Mouse (Mus musculus) bone marrow macrophage, adult 2 months (primary cell): ENCODE results near the gene Ifrd2. TPM values are rescaled to one million over a fixed set of nuclear protein-coding genes. Genes with fewer than 3 reads are reported as not detected.

ENCODE experiments used
- H3K27ac ChIP-seq: 2 replicates; pipeline ENCODE4 v1.5.1; 2012; ENCODE audit warnings: low read depth, low read length; ENCODE audit not compliant: insufficient read depth
- H3K4me1 ChIP-seq: 2 replicates; pipeline ENCODE4 v1.6.1; 2012; ENCODE audit warnings: low read length; ENCODE audit not compliant: control insufficient read depth, insufficient read depth
- H3K4me3 ChIP-seq: 2 replicates; pipeline ENCODE4 v1.5.1; 2012; ENCODE audit warnings: mild to moderate bottlenecking, low read length, moderate library complexity; ENCODE audit not compliant: insufficient read depth
- CTCF ChIP-seq: IDR thresholded peaks from 2 replicates; pipeline ENCODE4 v1.5.1; 2012; ENCODE audit warnings: low read depth, mild to moderate bottlenecking, low read length, moderate library complexity
- POLR2A ChIP-seq: IDR thresholded peaks from 2 replicates; pipeline ENCODE4 v1.6.1; 2012; ENCODE audit warnings: mild to moderate bottlenecking, low read depth, low read length, borderline replicate concordance
- polyA plus RNA-seq: library from polyadenylated mRNA; stranded (reverse); fragments of >200 nt; gene quantifications from 2 replicates; pipeline ENCODE4 v1.2.4, GENCODE M21; 2012; ENCODE audit not compliant: missing spikeins, insufficient read depth, insufficient read length

Gene Ifrd2
- polyA plus RNA-seq, 1 experiment = 8.6 TPM

DNA sequence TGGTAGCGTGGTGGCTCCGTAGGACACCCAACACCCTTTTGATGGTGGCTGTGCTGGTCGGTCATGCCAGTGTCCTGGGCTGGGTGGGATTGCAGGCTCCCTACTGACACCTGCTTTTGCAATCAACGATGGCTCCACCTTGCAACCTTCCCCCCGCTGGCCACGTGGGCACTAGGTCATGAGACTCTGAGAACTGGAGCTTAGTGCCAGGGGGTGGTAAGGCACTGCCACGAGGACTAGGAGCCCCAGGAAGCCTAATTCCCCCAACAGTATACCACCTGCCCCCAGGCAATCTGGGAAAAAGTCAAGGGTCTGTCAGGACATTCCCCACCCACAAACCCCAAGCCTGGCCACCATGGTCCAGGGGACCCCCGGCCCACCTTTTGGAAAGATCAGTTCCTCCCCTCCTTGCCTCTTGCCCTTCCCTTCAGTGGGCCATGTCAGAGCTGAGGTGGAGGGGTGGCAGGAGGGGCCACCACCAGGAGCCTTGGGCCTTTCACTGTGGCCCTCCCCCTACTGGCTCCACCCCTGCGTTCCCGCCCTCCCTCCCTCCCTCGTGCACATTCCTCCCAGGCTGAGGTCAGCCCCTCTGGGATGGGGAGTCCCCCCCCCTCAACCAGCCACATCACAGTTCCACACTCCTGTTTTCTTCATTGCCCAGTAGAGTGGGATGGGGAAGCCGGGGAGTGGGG lies 21.4 kb downstream of the Ifrd2 start, which contains the start of gene Sema3b:
Gene Sema3b, minus strand, starts transcription at position 489 of the 692 bp plus-strand sequence.
- H3K4me3 ChIP-seq = no peak within 1 kb of the TSS
- no peak for TF ChIP-seq CTCF
- TF ChIP-seq POLR2A = no peak
- H3K4me1 ChIP-seq = peaks cover 25% of the 10 kb centered on the region
- no peak within 1 kb of the TSS for H3K27ac ChIP-seq

DNA sequence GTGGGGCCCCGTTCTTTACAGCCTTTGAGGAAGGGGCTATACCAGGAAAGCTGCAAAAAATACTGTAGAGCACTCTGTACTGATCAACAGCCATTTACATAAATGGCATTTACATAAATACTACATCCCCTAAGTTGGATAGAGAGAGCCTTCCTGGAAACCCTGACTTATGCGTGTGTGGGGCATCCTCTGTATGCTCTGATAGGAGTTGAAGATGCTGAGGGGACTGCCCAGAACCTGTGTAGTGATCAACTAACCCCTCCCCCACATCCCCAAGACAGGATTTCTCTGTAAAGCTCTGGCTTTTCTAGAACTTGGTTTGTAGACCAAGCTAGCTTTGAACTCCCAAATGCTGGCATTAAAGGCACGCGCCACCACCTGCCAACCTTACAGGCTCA lies 22.0 kb downstream of the Ifrd2 start:
- H3K27ac ChIP-seq = no peak overlapping the region
- no peak overlapping the region for H3K4me3 ChIP-seq
- peaks cover 25% of the 10 kb centered on the region for H3K4me1 ChIP-seq
- no peak for TF ChIP-seq CTCF
- TF ChIP-seq POLR2A = no peak

DNA sequence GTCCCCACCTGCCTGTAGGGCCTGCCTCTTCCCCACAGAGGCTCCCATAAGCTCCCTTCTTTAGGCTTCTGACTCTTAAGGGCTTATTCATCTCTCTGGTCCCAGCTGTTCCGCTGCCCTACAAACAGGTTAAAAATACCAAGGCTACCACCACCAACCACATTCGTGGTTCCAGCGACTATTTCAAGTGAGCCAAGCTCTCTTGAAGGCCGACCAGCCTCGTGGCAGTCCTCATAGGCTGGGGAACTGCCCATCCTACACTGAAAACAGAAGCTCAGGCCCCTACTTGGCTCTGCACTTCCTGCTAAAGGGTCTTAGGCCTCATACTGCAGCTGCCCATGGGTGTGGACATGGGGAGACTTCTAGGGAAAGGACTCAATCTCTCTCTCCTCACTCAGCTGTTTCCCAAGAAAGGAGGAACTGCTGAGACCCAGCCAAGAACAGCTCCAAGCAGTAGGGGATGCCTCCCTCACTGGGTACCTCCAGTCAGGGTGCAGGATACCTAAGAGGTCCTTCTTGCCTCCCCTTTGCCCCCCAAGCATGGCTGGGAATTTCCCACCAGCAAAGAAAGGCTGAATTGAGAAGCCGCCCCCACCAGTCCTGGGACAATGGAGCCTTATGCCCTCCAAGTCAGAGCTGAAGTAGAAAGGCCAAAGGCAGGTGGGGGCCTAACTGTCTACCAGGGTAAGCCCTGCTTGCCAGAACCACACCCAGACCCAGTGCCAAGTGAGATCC lies 24.2 kb downstream of the Ifrd2 start:
- Histone ChIP-seq H3K4me1 (peaks cover 25% of the 10 kb centered on the region), H3K27ac (peak overlapping the region; percentile 90), H3K4me3 (peak overlapping the region; percentile 47)
- TF ChIP-seq CTCF (no peak), POLR2A (no peak)

DNA sequence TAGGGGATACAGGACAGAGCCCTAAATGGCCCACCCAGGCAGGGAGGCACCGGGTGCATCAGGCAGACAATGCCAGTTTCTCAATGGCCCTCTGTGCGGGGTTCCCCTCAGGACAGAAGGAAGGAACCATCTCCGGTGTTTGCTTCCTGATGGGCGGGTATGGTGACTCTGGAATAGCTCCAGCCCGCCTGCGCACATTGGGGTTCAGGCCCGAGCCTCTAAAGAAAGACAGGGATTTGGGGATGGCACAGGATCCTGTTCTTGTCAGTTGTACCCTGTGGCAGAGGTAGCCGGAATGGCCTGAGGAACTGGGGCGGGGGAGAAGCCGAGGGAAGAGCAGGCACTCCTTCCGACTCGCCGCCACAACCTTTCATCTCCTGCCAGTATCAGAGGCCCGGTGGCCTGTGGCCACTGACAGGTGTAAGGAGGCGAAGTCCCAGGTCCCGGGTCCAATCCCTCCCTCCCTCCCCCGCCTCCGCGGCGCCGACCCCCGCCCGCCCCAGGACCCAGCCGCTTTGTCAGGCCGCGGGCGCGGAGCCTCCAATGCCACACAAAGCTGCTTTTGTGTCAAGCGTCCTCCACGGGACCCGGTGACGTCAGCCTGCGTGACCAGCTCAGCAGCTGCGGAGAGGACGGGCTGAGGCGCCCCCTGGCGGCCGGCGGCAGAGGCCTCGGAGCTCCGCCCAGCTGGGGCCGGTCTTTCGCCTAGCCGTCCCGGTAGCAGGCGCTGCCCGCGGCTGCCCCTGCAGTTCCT lies 24.9 kb downstream of the Ifrd2 start:
- H3K27ac ChIP-seq = peak overlapping the region; percentile 90
- peak; percentile 56 for TF ChIP-seq CTCF
- TF ChIP-seq POLR2A = 0 out of 2 replicates have a peak, but pooled peaks have one; percentile 66
- H3K4me3 ChIP-seq = peak overlapping the region; percentile 47
- peaks cover 25% of the 10 kb centered on the region for H3K4me1 ChIP-seq

GRCm38 (mm10) chr9:107612945-107613569 lies 25.6 kb downstream of the Ifrd2 start:
- Histone ChIP-seq H3K4me1 (peaks cover 25% of the 10 kb centered on the region), H3K4me3 (peak overlapping the region; percentile 6), H3K27ac (peak overlapping the region; percentile 38)
- TF ChIP-seq POLR2A = no peak
- no peak for TF ChIP-seq CTCF

- no peak overlapping the region for H3K27ac ChIP-seq
Observed at GRCm38 (mm10) chr9:107615035-107615434, 27.6 kb downstream of the Ifrd2 start.

GRCm38 (mm10) chr9:107617461-107617860 lies 30.0 kb downstream of the Ifrd2 start:
- H3K27ac ChIP-seq = no peak overlapping the region
- peaks cover 9% of the 10 kb centered on the region for H3K4me1 ChIP-seq
- no peak overlapping the region for H3K4me3 ChIP-seq
- TF ChIP-seq CTCF (no peak), POLR2A (no peak)

More at GRCm38 (mm10) chr9:107615035-107615434, 27.6 kb downstream of the Ifrd2 start:
- TF ChIP-seq POLR2A = no peak
- no peak for TF ChIP-seq CTCF
- Histone ChIP-seq H3K4me1 (peaks cover 30% of the 10 kb centered on the region), H3K4me3 (no peak overlapping the region)

DNA sequence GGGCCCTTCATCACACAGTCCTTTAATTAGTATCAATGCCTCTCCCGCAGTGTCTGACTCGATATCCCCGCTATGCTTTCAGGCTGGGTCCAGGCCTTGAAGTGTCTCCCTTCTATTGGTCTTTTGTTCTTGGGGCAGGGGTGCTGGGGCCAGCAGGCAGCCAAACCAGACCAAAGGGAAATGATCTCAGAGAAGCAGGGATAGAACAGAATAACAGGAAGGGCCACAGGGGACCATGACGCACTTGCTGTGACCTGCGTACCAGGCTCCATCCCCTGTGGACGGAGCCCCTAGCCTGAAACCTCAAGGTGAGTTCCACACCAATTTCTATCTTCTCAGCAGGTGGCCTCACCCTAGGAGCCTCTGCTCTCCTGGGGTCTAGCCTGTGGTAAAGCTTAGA lies 30.7 kb downstream of the Ifrd2 start:
- Histone ChIP-seq H3K4me1 (peaks cover 6% of the 10 kb centered on the region), H3K4me3 (no peak overlapping the region), H3K27ac (no peak overlapping the region)
- TF ChIP-seq CTCF = no peak
- TF ChIP-seq POLR2A = no peak

DNA sequence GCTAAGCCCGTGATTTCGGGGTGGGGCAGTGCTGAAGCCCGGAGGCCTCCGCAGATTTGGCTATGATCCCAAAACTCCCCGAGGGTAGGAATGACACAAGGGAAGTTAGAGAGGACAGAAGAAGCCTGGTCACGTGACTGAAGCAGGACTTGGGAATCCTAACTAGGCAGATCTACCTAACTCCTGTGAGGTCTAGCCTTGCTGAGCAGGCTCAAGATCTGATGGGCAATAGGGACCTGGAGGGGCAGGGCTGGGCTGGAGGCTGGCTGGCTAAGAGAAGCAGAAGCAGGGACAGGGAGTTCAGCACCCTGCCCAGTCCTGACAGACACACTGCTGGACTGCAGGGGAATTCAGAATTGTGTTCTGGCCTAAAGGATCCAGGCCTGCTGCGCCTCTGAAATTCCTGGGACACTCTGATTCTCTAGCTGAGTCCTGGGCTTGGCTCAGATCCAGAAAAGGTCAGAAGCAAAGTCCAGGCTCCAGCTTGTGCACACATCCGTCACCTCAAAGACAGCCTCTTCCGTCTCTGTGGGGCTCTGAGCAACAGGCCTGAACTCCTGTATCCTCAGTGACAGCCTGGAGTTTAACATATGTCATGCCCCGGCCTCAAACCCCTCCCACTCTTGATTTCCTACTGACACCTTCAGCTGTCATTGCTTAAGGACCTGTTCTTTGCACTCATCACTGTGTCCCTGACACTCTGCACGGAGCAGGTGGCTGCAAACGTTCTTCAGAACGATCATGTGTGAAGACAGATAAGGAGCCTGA lies 31.5 kb downstream of the Ifrd2 start:
- Histone ChIP-seq H3K4me1 (peaks cover 12% of the 10 kb centered on the region), H3K27ac (no peak overlapping the region), H3K4me3 (no peak overlapping the region)
- TF ChIP-seq CTCF = no peak
- TF ChIP-seq POLR2A = no peak
